Mouse (Mus musculus): ENCODE data around the gene Nf2. TPM values are rescaled to one million over a fixed set of nuclear protein-coding genes. Genes with fewer than 3 reads are reported as not detected.
A peak's percentile ranks its signal among the peaks of the same experiment; 100 is the strongest.
"Not testable (repeated sequence)": the region's sequence is repeated elsewhere in the genome, so short reads cannot be mapped to it uniquely, and the experiment has no call there.

The Nf2 gene
- polyA plus RNA-seq, 1 experiment from 2014 or later = 61.9 TPM

- H3K4me3 ChIP-seq (replicated peaks) = no peak overlapping the region
- H3K4me2 ChIP-seq = no peak overlapping the region
- H3K27ac ChIP-seq (replicated peaks) = 0 out of 2 replicates have a peak overlapping the region, but pooled peaks have one; percentile 13
- no peaks in the 10 kb centered on the region for H3K9me3 ChIP-seq (replicated peaks)
- 0 out of 2 replicates have a peak, but pooled peaks cover 2% of the 10 kb centered on the region for H3K36me3 ChIP-seq
- ATAC-seq (ENCODE audit: low FRiP score) = no peak
- WGBS = 31% methylated on average over 6 of the region's 6 CpGs
- no peak overlapping the region for H3K9ac ChIP-seq (replicated peaks)
- H3K4me1 ChIP-seq = peaks cover 20% of the 10 kb centered on the region
- no peaks in the 10 kb centered on the region for H3K27me3 ChIP-seq (replicated peaks)
Observed at GRCm38 (mm10) chr11:4806031-4806715, 43.2 kb downstream of the Nf2 start.

DNA sequence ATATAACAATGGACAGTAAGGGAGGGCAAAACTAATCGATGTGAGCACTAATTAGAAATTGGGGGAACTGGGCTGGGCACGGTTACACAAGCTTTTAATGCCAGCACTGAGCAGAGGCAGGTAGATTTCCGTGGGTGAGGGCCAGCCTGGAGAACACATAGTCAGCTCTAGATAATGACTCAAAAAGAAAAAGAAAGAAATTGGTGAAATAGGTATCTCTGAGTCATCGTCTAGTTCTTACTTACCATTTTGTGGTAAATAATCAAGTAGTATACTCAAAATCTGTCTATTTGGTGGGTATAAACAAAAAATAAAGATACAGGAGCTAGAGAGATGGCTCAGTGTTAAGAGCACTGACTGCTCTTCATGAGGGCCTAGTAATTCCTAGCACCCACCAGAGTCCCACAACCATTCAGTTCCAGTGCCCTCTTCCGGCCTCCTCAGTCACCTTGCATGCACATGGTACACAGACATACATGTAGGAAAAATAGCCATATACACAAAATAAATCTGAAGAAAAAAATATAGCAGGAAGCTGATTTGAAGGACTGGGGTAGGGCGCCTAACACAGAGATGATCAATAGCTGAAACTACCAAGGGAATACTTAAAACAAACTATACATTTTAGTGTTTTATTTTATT, 44.3 kb downstream of the Nf2 start:
- H3K4me3 ChIP-seq (replicated peaks) = no peak overlapping the region
- H3K9me3 ChIP-seq (replicated peaks) = no peaks in the 10 kb centered on the region
- ATAC-seq (ENCODE audit: low FRiP score) = no peak
- WGBS = 88% methylated on average over 6 of the region's 6 CpGs
- H3K4me2 ChIP-seq = no peak overlapping the region
- peaks cover 20% of the 10 kb centered on the region for H3K4me1 ChIP-seq
- no peaks in the 10 kb centered on the region for H3K27me3 ChIP-seq (replicated peaks)
- no peak overlapping the region for H3K9ac ChIP-seq (replicated peaks)
- H3K27ac ChIP-seq (replicated peaks) = no peak overlapping the region
- peaks cover 2% of the 10 kb centered on the region; the same call in 1 of the 2 replicates for H3K36me3 ChIP-seq

DNA sequence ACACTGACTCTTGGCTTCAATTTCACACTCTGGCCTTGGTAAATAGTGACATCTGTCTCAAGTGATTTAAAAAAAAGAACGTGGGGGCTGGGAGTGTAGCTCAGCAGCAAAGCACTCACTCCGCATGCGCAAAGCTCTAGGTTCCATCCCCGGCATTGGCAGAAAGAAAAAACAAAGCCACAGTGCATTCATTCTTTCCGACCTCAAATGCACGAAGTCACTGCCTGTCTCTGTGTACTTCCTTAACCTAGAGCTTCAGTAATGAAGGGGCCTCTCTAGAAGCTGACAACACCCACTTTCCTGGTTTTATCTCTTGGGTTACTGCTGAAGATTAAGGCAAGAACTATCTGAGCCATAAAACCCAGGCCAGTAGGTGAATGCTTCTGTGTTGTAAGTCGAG, 45.4 kb downstream of the Nf2 start:
- peak overlapping the region; percentile 65 for H3K27ac ChIP-seq (replicated peaks)
- H3K9me3 ChIP-seq (replicated peaks) = no peaks in the 10 kb centered on the region
- no peak overlapping the region for H3K4me2 ChIP-seq
- H3K9ac ChIP-seq (replicated peaks) = no peak overlapping the region
- H3K27me3 ChIP-seq (replicated peaks) = no peaks in the 10 kb centered on the region
- H3K4me1 ChIP-seq = peaks cover 20% of the 10 kb centered on the region
- H3K36me3 ChIP-seq = peaks cover 6% of the 10 kb centered on the region; the same call in 1 of the 2 replicates
- H3K4me3 ChIP-seq (replicated peaks) = no peak overlapping the region
- 28% methylated on average over 7 of the region's 7 CpGs for WGBS
- no peak for ATAC-seq (ENCODE audit: low FRiP score)

DNA sequence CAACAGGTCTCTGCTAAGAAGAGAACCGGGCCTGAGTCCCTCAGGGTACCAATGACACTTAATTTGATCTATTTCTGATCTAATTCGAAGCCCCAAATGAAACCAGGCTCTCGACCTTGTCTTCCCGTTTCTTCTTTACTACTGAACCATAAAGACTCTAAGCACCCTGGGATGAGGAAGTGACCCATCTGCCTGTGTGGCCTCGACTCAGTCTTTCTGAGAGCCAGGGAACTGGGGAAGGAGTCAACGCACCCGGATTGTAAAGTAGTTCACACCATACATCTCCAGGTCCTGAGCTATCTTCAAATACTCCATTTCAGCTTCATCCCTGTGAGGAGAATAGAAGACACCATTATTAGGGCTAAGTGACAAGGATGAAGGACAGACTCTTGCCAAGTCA, 45.9 kb downstream of the Nf2 start:
- peak; percentile 69 for ATAC-seq (ENCODE audit: low FRiP score)
- Histone ChIP-seq H3K36me3 (peaks cover 6% of the 10 kb centered on the region; the same call in 1 of the 2 replicates), H3K4me3 (replicated peaks) (no peak overlapping the region), H3K4me2 (no peak overlapping the region), H3K4me1 (peaks cover 20% of the 10 kb centered on the region), H3K9ac (replicated peaks) (no peak overlapping the region), H3K9me3 (replicated peaks) (no peaks in the 10 kb centered on the region), H3K27ac (replicated peaks) (peak overlapping the region; percentile 65), H3K27me3 (replicated peaks) (no peaks in the 10 kb centered on the region)
- 20% methylated on average over 7 of the region's 7 CpGs for WGBS

- H3K9ac ChIP-seq (replicated peaks) = no peak overlapping the region
- 20% methylated on average over 9 of the region's 9 CpGs for WGBS
- H3K27ac ChIP-seq (replicated peaks) = peak overlapping the region; percentile 65
Observed at GRCm38 (mm10) chr11:4803008-4803407, 46.3 kb downstream of the Nf2 start.

GRCm38 (mm10) chr11:4802401-4802800, 46.9 kb downstream of the Nf2 start:
- peaks cover 13% of the 10 kb centered on the region for H3K36me3 ChIP-seq
- peaks cover 20% of the 10 kb centered on the region for H3K4me1 ChIP-seq
- not testable (repeated sequence) for H3K9ac ChIP-seq (replicated peaks); H3K9me3 ChIP-seq (replicated peaks); H3K4me3 ChIP-seq (replicated peaks); H3K27ac ChIP-seq (replicated peaks); H3K27me3 ChIP-seq (replicated peaks); ATAC-seq (ENCODE audit: low FRiP score); H3K4me2 ChIP-seq
- 86% methylated on average over 2 of the region's 2 CpGs for WGBS

More at GRCm38 (mm10) chr11:4803008-4803407, 46.3 kb downstream of the Nf2 start:
- no peak overlapping the region for H3K4me2 ChIP-seq
- peaks cover 8% of the 10 kb centered on the region for H3K36me3 ChIP-seq
- ATAC-seq (ENCODE audit: low FRiP score) = peak; percentile 81
- H3K4me1 ChIP-seq = peaks cover 20% of the 10 kb centered on the region
- H3K4me3 ChIP-seq (replicated peaks) = no peak overlapping the region
- H3K27me3 ChIP-seq (replicated peaks) = no peaks in the 10 kb centered on the region
- H3K9me3 ChIP-seq (replicated peaks) = no peaks in the 10 kb centered on the region

DNA sequence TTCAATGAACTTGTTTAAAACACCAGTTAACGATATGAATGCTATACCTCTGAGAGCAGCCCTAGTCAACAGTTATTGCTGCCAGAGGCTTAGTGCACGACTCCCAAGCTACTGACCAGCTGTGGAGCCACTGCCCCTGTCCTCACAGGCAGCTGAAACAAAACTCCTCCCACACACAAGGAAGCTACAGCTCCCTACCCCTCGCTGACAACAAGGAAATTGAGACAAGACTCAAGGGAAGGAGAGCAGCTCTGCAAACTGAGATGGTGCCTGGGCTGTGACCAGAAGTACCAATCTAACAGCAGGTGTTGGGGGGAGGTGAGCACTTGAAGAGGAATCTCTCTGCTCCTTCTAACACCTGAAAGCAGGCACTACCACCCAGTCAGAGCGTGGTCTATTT, 48.7 kb downstream of the Nf2 start:
- Histone ChIP-seq H3K4me2 (no peak overlapping the region), H3K27me3 (replicated peaks) (no peaks in the 10 kb centered on the region), H3K4me1 (peaks cover 15% of the 10 kb centered on the region), H3K36me3 (peaks cover 15% of the 10 kb centered on the region), H3K27ac (replicated peaks) (no peak overlapping the region), H3K9me3 (replicated peaks) (no peaks in the 10 kb centered on the region), H3K9ac (replicated peaks) (no peak overlapping the region), H3K4me3 (replicated peaks) (no peak overlapping the region)
- no peak for ATAC-seq (ENCODE audit: low FRiP score)
- WGBS = 47% methylated on average over 4 of the region's 4 CpGs

GRCm38 (mm10) chr11:4793006-4793405, 56.3 kb downstream of the Nf2 start:
- H3K9ac ChIP-seq (replicated peaks) = no peak overlapping the region
- 11% methylated on average over 3 of the region's 3 CpGs for WGBS
- ATAC-seq (ENCODE audit: low FRiP score) = no peak
- H3K4me1 ChIP-seq = peaks cover 5% of the 10 kb centered on the region
- H3K27ac ChIP-seq (replicated peaks) = no peak overlapping the region
- H3K9me3 ChIP-seq (replicated peaks) = no peaks in the 10 kb centered on the region
- H3K4me3 ChIP-seq (replicated peaks) = no peak overlapping the region
- no peak overlapping the region for H3K4me2 ChIP-seq
- peaks cover 35% of the 10 kb centered on the region for H3K36me3 ChIP-seq
- H3K27me3 ChIP-seq (replicated peaks) = no peaks in the 10 kb centered on the region

DNA sequence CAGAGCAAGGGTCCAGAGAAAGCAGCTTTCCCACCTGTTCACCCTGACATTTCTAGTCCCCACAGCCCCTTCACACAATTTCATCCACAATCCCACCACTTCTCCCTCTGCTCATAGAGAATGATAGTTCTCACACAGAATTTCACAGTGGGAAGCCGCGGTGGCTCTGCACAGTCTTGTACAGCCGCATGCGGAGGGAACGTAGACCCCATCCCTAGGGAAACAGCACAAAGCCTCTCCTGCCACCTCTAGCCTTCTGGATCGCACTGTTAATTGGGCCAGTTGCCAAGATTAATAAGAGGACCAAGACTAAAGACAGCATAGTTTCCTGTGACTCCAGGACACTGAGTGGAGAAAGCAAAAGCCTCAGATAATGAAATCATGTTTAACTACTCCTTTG, 57.8 kb downstream of the Nf2 start:
- Histone ChIP-seq H3K27ac (replicated peaks) (0 out of 2 replicates have a peak overlapping the region, but pooled peaks have one; percentile 28), H3K27me3 (replicated peaks) (no peaks in the 10 kb centered on the region), H3K9ac (replicated peaks) (no peak overlapping the region), H3K4me1 (peaks cover 5% of the 10 kb centered on the region), H3K36me3 (peaks cover 41% of the 10 kb centered on the region), H3K4me3 (replicated peaks) (no peak overlapping the region), H3K9me3 (replicated peaks) (no peaks in the 10 kb centered on the region), H3K4me2 (no peak overlapping the region)
- no peak for ATAC-seq (ENCODE audit: low FRiP score)
- 27% methylated on average over 6 of the region's 6 CpGs for WGBS

- no peak overlapping the region for H3K4me3 ChIP-seq (replicated peaks)
- H3K36me3 ChIP-seq = peaks cover 58% of the 10 kb centered on the region
- H3K9ac ChIP-seq (replicated peaks) = no peak overlapping the region
- H3K4me2 ChIP-seq = no peak overlapping the region
- no peak overlapping the region for H3K27ac ChIP-seq (replicated peaks)
- peaks cover 5% of the 10 kb centered on the region for H3K4me1 ChIP-seq
- no peaks in the 10 kb centered on the region for H3K27me3 ChIP-seq (replicated peaks)
- no peak for ATAC-seq (ENCODE audit: low FRiP score)
- 89% methylated on average over 5 of the region's 5 CpGs for WGBS
- no peaks in the 10 kb centered on the region for H3K9me3 ChIP-seq (replicated peaks)
Observed at GRCm38 (mm10) chr11:4789691-4790090, 59.6 kb downstream of the Nf2 start.

- Histone ChIP-seq H3K9ac (replicated peaks) (no peak overlapping the region), H3K9me3 (replicated peaks) (no peaks in the 10 kb centered on the region), H3K4me3 (replicated peaks) (no peak overlapping the region), H3K27me3 (replicated peaks) (no peaks in the 10 kb centered on the region), H3K36me3 (peaks cover 76% of the 10 kb centered on the region), H3K4me1 (no peaks in the 10 kb centered on the region), H3K27ac (replicated peaks) (no peak overlapping the region), H3K4me2 (no peak overlapping the region)
- ATAC-seq (ENCODE audit: low FRiP score) = no peak
- WGBS = 89% methylated on average over 5 of the region's 5 CpGs
Observed at GRCm38 (mm10) chr11:4784629-4785142, 64.7 kb downstream of the Nf2 start.

- no peaks in the 10 kb centered on the region for H3K9me3 ChIP-seq (replicated peaks)
- H3K27me3 ChIP-seq (replicated peaks) = no peaks in the 10 kb centered on the region
- no peak overlapping the region for H3K4me2 ChIP-seq
- ATAC-seq (ENCODE audit: low FRiP score) = no peak
- H3K36me3 ChIP-seq = peaks cover 78% of the 10 kb centered on the region
- 83% methylated on average over 3 of the region's 3 CpGs for WGBS
- H3K4me1 ChIP-seq = no peaks in the 10 kb centered on the region
- no peak overlapping the region for H3K27ac ChIP-seq (replicated peaks)
- no peak overlapping the region for H3K4me3 ChIP-seq (replicated peaks)
- no peak overlapping the region for H3K9ac ChIP-seq (replicated peaks)
Observed at GRCm38 (mm10) chr11:4783116-4783515, 66.2 kb downstream of the Nf2 start.
